ENCODE assay signal across 8 mouse cellular contexts in the genomic region with DNA sequence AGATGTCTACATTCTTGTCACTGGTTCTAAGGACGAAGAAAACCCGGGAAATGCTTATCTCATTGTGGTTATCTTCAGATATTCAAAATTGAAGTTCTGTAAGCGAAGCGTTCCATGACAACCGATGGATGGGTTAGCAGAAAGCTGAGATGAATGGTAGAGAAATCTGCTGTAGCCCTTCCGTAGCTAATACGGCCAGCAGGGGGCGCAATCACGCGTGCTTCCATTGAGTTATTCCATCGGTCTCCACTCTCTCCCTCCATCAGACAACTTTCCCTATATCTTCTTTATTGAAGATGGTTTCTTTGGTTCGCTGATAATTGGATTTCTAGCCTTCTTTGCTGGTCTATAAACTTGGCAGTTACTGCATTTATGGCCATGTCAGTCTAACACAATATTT.
DNase-seq lines count a peak whose midpoint lies in the region; ATAC-seq lines count a peak whose summit lies in the region.

No protein-coding gene starts in this region.

- no peaks in the 10 kb centered on the region for H3K36me3 ChIP-seq in embryonic facial prominence, embryonic 11.5 days (replicated peaks; ENCODE audit: control insufficient read depth, insufficient read depth, low read depth, low read length)
- no peaks in the 10 kb centered on the region for H3K36me3 ChIP-seq in neural tube, embryonic 11.5 days (ENCODE audit: control insufficient read depth, insufficient read depth, low read length)

- no peak overlapping the region for H3K4me2 ChIP-seq in embryonic facial prominence, embryonic 11.5 days (ENCODE audit: low read depth, low read length)
- H3K4me2 ChIP-seq in neural tube, embryonic 11.5 days (ENCODE audit: low read depth) = no peak overlapping the region

- no peaks in the 10 kb centered on the region for H3K4me1 ChIP-seq in embryonic facial prominence, embryonic 11.5 days (ENCODE audit: control insufficient read depth, insufficient read depth, low read length)
- no peaks in the 10 kb centered on the region for H3K4me1 ChIP-seq in neural tube, embryonic 11.5 days (ENCODE audit: control insufficient read depth, insufficient read depth, low read length)

- no peak for ATAC-seq in embryonic facial prominence, embryonic 11.5 days (replicated peaks; ENCODE audit: insufficient number of reproducible peaks, low FRiP score, low TSS enrichment, low read depth)
- ATAC-seq in neural tube, embryonic 11.5 days (ENCODE audit: insufficient read depth, low FRiP score, low TSS enrichment) = no peak
- no peak for ATAC-seq in megakaryocyte, adult 5-6 weeks (ENCODE audit: poor library complexity, severe bottlenecking)

- no peaks in the 10 kb centered on the region for H3K27me3 ChIP-seq in embryonic facial prominence, embryonic 11.5 days (ENCODE audit: control insufficient read depth, insufficient read depth, low read length)
- H3K27me3 ChIP-seq in neural tube, embryonic 11.5 days (ENCODE audit: control insufficient read depth, insufficient read depth, low read length) = no peaks in the 10 kb centered on the region

- no peak overlapping the region for H3K9ac ChIP-seq in embryonic facial prominence, embryonic 11.5 days (replicated peaks; ENCODE audit: low read length)
- no peak overlapping the region for H3K9ac ChIP-seq in neural tube, embryonic 11.5 days (ENCODE audit: low read length)

- peak; percentile 1 for DNase-seq in heart, adult 8-10 months (ENCODE audit: low spot score)
- no peak for DNase-seq in heart, adult 11 months
- peak; percentile 5 to 10 for DNase-seq in urinary bladder, postnatal 36 days (ENCODE audit: low spot score in 2 of 2)
- DNase-seq in urinary bladder, postnatal 4 days (ENCODE audit: low spot score in 2 of 2) = no peak
- DNase-seq in embryonic facial prominence, embryonic 11.5 days (ENCODE audit: low spot score) = peak; percentile 63
- peak; percentile 5 for DNase-seq in left cerebral cortex, adult 11 months (ENCODE audit: low spot score)
- DNase-seq in neural tube, embryonic 11.5 days (ENCODE audit: low spot score) = peak; percentile 66

- no peaks in the 10 kb centered on the region for H3K9me3 ChIP-seq in embryonic facial prominence, embryonic 11.5 days (replicated peaks; ENCODE audit: control insufficient read depth, low read length)
- H3K9me3 ChIP-seq in neural tube, embryonic 11.5 days (ENCODE audit: control insufficient read depth, low read length) = no peaks in the 10 kb centered on the region

- no peak overlapping the region for H3K27ac ChIP-seq in embryonic facial prominence, embryonic 11.5 days (replicated peaks; ENCODE audit: low read depth, low read length)
- H3K27ac ChIP-seq in neural tube, embryonic 11.5 days (ENCODE audit: low read depth, low read length) = no peak overlapping the region

- WGBS in embryonic facial prominence, embryonic 11.5 days = 34% methylated on average over 12 of the region's 12 CpGs
- 39% methylated on average over 12 of the region's 12 CpGs for WGBS in neural tube, embryonic 11.5 days

- no peak overlapping the region for H3K4me3 ChIP-seq in embryonic facial prominence, embryonic 11.5 days (ENCODE audit: low read depth, low read length)
- H3K4me3 ChIP-seq in neural tube, embryonic 11.5 days (ENCODE audit: low read depth, low read length) = no peak overlapping the region

Comparison
In these comparisons a context has a peak if more than half of its experiments do, and no peak if none do; other contexts are left out.
1. DNase-seq: peak in heart, adult 8-10 months (single experiment), urinary bladder, postnatal 36 days (2 of 2), embryonic facial prominence, embryonic 11.5 days (single experiment), left cerebral cortex, adult 11 months (single experiment) and neural tube, embryonic 11.5 days (single experiment); none in heart, adult 11 months (single experiment) and urinary bladder, postnatal 4 days (0 of 2).